Mouse (Mus musculus): ENCODE measurements around the gene Amt. TPM values are rescaled to one million over a fixed set of nuclear protein-coding genes. Genes with fewer than 3 reads are reported as not detected.

Amt gene
- polyA plus RNA-seq, 1 experiment from 2014 or later, result 23.1 TPM

DNA sequence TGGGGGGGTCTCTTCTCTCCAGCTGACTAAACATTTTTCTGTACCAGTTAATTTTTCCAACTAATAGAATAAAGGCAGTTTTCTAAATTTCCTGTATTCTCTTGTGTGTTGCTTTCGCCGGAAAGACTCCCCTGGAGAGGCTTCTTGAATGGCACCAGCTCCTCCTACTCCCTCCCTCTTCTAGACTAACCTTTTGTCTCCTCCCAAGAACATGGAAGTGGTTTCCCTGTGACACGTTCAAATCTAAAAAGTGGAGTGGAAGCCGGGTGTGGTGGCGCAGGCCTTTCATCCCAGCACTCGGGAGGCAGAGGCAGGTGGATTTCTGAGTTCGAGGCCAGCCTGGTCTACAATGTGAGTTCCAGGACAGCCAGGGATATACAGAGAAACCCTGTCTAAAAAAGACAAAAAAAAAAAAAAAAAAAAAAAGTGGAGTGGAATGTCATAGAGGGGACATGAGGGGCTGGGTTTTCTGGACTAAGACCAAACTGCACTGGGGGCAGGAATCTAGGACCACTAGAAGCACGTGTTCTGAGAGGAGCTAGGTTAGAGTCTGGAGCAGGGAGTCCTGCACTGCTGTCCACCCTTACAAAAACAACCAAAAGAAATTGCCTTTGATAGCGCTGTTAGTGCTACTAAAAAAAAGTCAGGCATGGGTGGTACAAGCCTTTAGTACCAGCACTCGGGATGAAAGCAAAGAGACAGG is 41.3 kb downstream of the Amt start:
- no peak for DNase-seq (ENCODE audit: low spot score)
- peaks cover 30% of the 10 kb centered on the region for H3K4me1 ChIP-seq
- peak overlapping the region; percentile 94 for H3K27ac ChIP-seq
- H3K36me3 ChIP-seq, result peaks cover 50% of the 10 kb centered on the region
- no peaks in the 10 kb centered on the region for H3K9me3 ChIP-seq (replicated peaks)
- WGBS, result 79% methylated on average over 10 of the region's 10 CpGs
- no peaks in the 10 kb centered on the region for H3K27me3 ChIP-seq (ENCODE audit: low read depth, poor library complexity, severe bottlenecking)
- peak overlapping the region; percentile 64 for H3K4me3 ChIP-seq

DNA sequence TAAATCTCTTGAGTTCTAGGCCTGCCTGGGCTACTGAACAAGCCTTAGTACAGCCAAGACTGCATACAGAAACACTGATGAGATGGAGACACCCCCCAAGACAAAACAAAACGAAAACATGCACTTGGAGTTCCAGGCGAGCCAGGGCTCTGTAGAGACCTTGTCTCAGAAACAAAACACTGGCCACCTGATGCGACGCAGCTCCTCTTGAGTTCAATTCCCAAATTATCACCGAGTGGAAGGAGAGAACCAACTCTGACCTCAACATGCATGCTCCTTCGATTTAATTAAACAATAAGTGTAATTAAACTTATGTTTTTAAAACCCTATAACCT is 41.9 kb downstream of the Amt start:
- DNase-seq (ENCODE audit: low spot score), result peak; percentile 34
- H3K4me1 ChIP-seq, result peaks cover 30% of the 10 kb centered on the region
- peak overlapping the region; percentile 94 for H3K27ac ChIP-seq
- H3K4me3 ChIP-seq, result peak overlapping the region; percentile 64
- peaks cover 45% of the 10 kb centered on the region for H3K36me3 ChIP-seq
- no peaks in the 10 kb centered on the region for H3K9me3 ChIP-seq (replicated peaks)
- no peaks in the 10 kb centered on the region for H3K27me3 ChIP-seq (ENCODE audit: low read depth, poor library complexity, severe bottlenecking)
- 38% methylated on average over 6 of the region's 6 CpGs for WGBS

DNA sequence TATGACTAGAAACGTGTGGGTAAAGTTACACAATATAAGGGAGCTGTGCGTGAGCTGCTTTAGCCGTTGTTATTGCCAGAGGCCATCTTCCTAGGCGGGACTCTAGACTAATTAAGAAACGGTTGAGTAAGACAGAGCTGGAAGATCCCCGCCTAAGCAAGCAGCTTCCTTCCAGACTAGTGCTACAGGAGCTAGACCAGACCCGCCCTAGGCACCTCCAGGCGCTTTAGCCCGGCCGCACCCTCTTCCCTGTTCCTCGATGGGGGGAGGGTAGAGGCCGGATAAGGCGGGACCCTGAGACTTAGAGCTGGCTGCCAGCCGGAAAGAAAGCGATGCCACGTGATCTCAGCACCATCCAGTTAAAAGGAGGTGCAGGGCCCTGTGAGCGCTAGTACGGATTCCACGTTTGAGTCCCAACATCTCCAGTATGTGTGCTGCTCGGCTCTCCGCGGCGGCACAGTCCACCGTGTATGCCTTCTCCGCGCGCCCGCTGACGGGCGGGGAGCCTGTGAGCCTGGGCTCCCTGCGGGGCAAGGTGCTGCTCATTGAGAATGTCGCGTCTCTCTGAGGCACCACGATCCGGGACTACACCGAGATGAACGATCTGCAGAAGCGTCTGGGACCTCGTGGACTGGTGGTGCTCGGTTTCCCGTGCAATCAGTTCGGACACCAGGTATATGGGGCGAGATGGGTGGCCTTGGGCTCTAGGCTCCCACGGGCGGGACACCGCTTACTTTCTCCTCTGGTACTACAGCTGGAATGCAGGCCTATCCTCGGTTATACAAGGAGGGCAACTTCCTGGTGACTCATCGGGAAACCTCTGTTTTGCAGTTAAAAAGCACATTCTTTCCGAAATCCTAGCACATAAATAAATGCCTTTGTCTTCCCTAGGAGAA is 42.5 kb downstream of the Amt start, which contains the start of gene Gpx1:
Gene Gpx1, plus strand, starts transcription at position 18 of the 896 bp plus-strand sequence.
- Histone ChIP-seq H3K4me3 (peak within 1 kb of the TSS; percentile 64), H3K4me1 (peaks cover 30% of the 10 kb centered on the region), H3K9me3 (replicated peaks) (no peaks in the 10 kb centered on the region), H3K27ac (peak within 1 kb of the TSS; percentile 94), H3K27me3 (ENCODE audit: low read depth, poor library complexity, severe bottlenecking) (no peaks in the 10 kb centered on the region), H3K36me3 (peaks cover 39% of the 10 kb centered on the region)
- DNase-seq (ENCODE audit: low spot score), result peak; percentile 92
- WGBS, result under 1% methylated on average over 49 of the region's 49 CpGs

DNA sequence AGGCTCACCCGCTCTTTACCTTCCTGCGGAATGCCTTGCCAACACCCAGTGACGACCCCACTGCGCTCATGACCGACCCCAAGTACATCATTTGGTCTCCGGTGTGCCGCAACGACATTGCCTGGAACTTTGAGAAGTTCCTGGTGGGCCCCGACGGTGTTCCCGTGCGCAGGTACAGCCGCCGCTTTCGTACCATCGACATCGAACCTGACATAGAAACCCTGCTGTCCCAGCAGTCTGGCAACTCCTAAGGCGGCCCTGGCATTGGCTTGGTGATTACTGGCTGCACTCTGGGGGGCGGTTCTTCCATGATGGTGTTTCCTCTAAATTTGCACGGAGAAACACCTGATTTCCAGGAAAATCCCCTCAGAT is 43.2 kb downstream of the Amt start:
- Histone ChIP-seq H3K9me3 (replicated peaks) (no peaks in the 10 kb centered on the region), H3K4me3 (peak overlapping the region; percentile 64), H3K27me3 (ENCODE audit: low read depth, poor library complexity, severe bottlenecking) (no peaks in the 10 kb centered on the region), H3K36me3 (peaks cover 31% of the 10 kb centered on the region), H3K4me1 (peaks cover 30% of the 10 kb centered on the region), H3K27ac (peak overlapping the region; percentile 94)
- WGBS, result 13% methylated on average over 20 of the region's 20 CpGs
- DNase-seq (ENCODE audit: low spot score), result peak; percentile 45

DNA sequence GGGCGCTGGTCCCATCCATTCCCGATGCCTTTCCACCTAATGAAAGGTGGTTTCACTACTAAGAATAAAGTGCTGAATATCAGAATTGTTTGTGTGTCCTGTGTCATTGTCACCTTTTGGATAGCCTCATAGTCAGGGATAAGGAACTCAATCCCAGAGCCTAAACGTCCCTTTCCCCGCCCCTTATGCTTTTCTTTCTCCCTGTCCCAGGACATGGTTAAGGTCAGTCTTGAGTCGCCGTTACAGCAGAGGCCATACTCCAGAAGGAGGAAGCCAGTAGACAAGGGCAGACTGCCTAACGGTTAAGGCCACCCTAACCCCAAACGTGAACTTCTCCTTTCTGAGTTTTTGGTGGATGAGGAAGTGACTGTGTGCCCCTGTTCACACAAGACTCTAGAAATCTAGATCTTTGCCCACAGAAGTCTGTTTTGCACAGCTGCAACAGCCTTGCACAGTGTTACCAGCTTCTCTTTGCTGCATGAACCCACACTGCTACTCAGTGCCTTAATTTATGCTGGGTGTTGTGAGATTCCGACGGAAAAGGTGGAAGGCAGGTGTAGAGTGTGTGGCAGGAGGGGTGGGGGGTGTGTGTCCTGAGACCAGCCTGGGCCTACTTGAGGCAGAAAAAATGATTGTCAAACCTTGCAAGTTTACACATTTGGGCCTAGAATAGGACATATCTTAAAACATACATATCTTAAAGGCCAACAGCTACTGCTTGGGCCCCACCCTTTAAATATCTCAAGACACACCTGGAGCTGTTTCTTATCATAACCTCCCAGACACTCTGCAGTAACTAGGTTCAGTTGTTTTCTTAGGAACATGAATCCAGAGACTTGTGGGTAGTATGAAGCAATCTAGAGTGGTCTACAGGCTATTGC is 43.8 kb downstream of the Amt start:
- Histone ChIP-seq H3K27me3 (ENCODE audit: low read depth, poor library complexity, severe bottlenecking) (no peaks in the 10 kb centered on the region), H3K36me3 (peaks cover 25% of the 10 kb centered on the region), H3K4me1 (peaks cover 30% of the 10 kb centered on the region), H3K9me3 (replicated peaks) (no peaks in the 10 kb centered on the region), H3K27ac (peak overlapping the region; percentile 94), H3K4me3 (peak overlapping the region; percentile 64)
- WGBS, result 77% methylated on average over 10 of the region's 10 CpGs
- no peak for DNase-seq (ENCODE audit: low spot score)

DNA sequence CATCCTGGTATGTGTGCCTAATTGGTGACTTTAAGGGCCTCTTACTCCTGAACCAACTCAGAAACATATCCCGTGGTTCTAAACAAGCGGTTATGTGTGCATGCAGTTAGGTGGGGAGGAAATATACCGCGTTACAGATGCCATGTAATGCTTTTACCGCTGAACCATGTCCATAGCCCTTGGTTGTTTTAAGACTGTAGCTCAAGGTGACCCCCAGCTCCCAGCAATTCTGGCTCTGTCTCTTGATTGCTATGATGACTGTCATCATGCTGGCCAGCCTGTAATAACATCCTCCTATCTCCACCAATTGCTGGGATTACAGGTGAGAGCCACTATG is 44.5 kb downstream of the Amt start:
- peaks cover 19% of the 10 kb centered on the region for H3K36me3 ChIP-seq
- no peak overlapping the region for H3K4me3 ChIP-seq
- no peak overlapping the region for H3K27ac ChIP-seq
- H3K27me3 ChIP-seq (ENCODE audit: low read depth, poor library complexity, severe bottlenecking), result no peaks in the 10 kb centered on the region
- no peaks in the 10 kb centered on the region for H3K9me3 ChIP-seq (replicated peaks)
- DNase-seq (ENCODE audit: low spot score), result no peak
- peaks cover 30% of the 10 kb centered on the region for H3K4me1 ChIP-seq
- WGBS, result 92% methylated on average over 5 of the region's 5 CpGs

DNA sequence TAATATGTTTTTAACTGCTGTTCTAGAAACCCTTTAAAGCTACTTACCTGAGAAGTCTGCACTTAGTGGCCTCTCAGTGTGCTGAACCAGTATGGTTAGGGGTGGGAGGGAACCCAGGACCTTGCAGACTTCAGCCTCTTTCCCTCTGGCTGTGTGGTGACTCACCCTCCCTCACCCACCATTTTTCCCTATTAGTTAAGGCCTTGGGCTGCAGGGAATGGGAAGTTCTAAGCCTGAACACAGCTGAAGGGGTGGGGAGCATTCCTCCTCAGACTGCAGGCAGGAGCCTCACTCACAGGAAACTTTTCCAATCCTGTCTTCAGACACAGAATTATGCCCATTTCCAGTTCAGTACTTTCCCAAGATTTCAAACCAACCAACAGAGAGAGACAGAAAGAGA is 45.1 kb downstream of the Amt start:
- peaks cover 33% of the 10 kb centered on the region for H3K4me1 ChIP-seq
- no peak overlapping the region for H3K4me3 ChIP-seq
- peaks cover 16% of the 10 kb centered on the region for H3K36me3 ChIP-seq
- DNase-seq (ENCODE audit: low spot score), result no peak
- H3K9me3 ChIP-seq (replicated peaks), result no peaks in the 10 kb centered on the region
- H3K27me3 ChIP-seq (ENCODE audit: low read depth, poor library complexity, severe bottlenecking), result no peaks in the 10 kb centered on the region
- H3K27ac ChIP-seq, result 0 out of 2 replicates have a peak overlapping the region, but pooled peaks have one; percentile 48

DNA sequence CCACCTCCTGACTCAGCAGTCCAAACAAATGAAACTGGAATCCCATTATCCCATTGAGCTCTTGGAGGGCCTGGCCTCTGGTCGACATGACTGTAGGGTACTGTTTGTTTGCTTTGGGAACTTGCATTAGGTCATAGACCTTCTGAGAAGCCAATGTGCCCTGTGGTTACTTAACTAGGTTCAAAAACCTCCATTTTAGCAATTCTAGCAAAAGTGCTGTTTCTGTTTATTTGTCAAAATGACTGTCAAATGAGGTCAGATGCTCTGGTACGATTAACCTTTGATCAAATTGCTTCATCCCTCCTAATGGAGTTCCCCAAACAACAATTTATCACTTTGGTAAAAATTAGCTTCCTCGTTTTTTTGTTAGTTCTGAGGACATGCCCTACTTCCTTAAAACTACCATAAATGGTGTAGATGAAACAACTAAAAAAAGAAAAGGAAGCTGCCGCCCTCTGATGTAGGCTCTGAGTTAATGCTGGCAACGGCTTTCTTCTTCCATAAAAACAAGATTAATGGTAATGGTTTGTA is 45.7 kb downstream of the Amt start:
- H3K9me3 ChIP-seq (replicated peaks), result no peaks in the 10 kb centered on the region
- 41% methylated on average over 5 of the region's 5 CpGs for WGBS

DNA sequence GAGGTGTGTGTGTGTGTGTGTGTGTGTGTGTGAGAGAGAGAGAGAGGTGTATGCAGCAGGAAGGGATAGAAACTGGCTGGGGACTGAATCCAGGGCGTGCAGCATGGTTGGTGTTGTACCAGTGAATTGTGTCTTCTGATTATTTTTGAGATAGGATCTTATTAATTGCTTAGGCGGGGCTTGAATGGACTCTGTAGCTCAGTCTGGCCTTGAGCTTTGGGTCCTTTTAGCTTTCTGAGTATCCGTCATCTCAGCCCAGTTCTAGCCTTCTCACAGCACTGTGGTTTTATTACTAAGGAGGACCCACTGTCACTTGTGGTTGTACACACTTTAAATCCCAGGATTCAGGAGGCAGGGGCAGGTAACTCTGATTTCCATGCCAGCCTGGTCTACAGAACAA is 46.7 kb downstream of the Amt start:
- Histone ChIP-seq H3K36me3 (peaks cover 7% of the 10 kb centered on the region; the same call in 1 of the 2 replicates), H3K27ac (no peak overlapping the region), H3K4me3 (no peak overlapping the region), H3K27me3 (ENCODE audit: low read depth, poor library complexity, severe bottlenecking) (no peaks in the 10 kb centered on the region), H3K9me3 (replicated peaks) (no peaks in the 10 kb centered on the region), H3K4me1 (peaks cover 33% of the 10 kb centered on the region)
- 93% methylated on average over 3 of the region's 3 CpGs for WGBS
- DNase-seq (ENCODE audit: low spot score), result no peak

More for the DNA sequence above, 45.7 kb downstream of the Amt start:
- H3K4me1 ChIP-seq, result peaks cover 35% of the 10 kb centered on the region
- H3K36me3 ChIP-seq, result peaks cover 16% of the 10 kb centered on the region
- H3K4me3 ChIP-seq, result no peak overlapping the region
- H3K27ac ChIP-seq, result 0 out of 2 replicates have a peak overlapping the region, but pooled peaks have one; percentile 48
- no peaks in the 10 kb centered on the region for H3K27me3 ChIP-seq (ENCODE audit: low read depth, poor library complexity, severe bottlenecking)
- no peak for DNase-seq (ENCODE audit: low spot score)

DNA sequence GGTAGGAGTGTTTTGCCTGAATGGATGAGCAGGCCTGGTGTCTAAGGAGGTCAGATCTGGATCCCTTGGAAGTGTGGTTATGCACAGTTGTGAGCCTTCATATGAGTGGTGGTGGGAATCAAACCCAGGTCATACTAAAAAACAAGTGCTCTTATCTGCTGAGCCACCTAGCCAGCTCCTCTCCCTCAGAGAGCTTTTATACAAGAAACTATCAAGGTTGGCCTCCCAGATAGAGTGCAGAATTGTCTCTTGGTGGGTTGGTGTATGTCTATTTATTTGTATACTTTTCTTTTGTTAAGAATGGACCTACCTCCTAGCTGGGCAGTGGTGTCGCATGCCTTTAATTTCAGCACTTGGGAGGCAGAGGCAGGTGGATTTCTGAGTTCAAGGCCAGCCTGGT is 47.2 kb downstream of the Amt start:
- DNase-seq (ENCODE audit: low spot score), result no peak
- Histone ChIP-seq H3K4me3 (no peak overlapping the region), H3K27ac (no peak overlapping the region), H3K27me3 (ENCODE audit: low read depth, poor library complexity, severe bottlenecking) (no peaks in the 10 kb centered on the region), H3K36me3 (peaks cover 4% of the 10 kb centered on the region; the same call in 1 of the 2 replicates), H3K4me1 (peaks cover 34% of the 10 kb centered on the region), H3K9me3 (replicated peaks) (no peaks in the 10 kb centered on the region)
- 93% methylated on average over 1 of the region's 1 CpGs for WGBS

DNA sequence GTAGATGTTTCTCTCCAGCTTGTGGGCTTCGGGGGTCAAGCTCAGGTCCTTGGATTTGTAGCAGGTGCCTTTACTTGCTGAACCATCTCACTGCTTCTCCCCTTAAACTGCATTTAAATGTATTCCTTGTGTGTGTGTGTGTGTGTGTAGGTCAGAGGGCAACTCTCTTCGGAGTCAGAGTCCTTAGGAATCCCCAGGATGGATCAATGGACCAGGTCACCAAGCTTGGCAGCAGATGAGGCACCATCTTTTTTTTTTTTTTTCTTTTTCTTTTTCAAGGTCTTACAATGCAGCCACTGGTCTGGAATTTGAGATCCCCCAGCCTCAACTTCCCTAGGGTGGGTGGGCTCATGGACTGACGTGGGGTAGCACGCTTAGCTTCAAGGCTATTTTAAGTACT is 47.8 kb downstream of the Amt start:
- H3K27me3 ChIP-seq (ENCODE audit: low read depth, poor library complexity, severe bottlenecking), result no peaks in the 10 kb centered on the region
- no peak for DNase-seq (ENCODE audit: low spot score)
- peaks cover 37% of the 10 kb centered on the region for H3K4me1 ChIP-seq
- H3K4me3 ChIP-seq, result no peak overlapping the region
- 89% methylated on average over 4 of the region's 4 CpGs for WGBS
- peaks cover 7% of the 10 kb centered on the region for H3K36me3 ChIP-seq
- no peak overlapping the region for H3K27ac ChIP-seq
- H3K9me3 ChIP-seq (replicated peaks), result no peaks in the 10 kb centered on the region

DNA sequence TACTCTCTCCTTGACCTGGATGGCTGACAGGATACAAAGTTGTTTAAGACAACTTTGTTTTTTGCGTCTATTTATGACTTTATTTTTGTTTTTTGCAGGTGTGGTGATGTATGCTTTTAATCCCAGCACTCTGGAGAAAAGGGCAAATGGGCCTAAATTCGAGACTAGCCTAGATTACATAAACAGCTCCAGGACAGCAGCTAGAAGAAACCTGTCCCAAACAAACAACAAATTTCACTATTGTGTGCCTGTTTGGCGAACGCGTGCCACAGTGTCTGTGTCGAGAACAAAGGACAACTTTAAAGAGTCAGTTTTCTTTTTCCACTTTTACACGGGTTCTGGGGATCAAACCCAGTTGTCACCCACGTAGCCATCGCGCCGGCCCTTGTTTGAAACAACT is 50.4 kb downstream of the Amt start:
- Histone ChIP-seq H3K4me1 (peaks cover 20% of the 10 kb centered on the region), H3K4me3 (peak overlapping the region; percentile 91), H3K9me3 (replicated peaks) (no peaks in the 10 kb centered on the region), H3K27me3 (ENCODE audit: low read depth, poor library complexity, severe bottlenecking) (no peaks in the 10 kb centered on the region), H3K36me3 (peaks cover 26% of the 10 kb centered on the region), H3K27ac (peak overlapping the region; percentile 94)
- no peak for DNase-seq (ENCODE audit: low spot score)
- 11% methylated on average over 11 of the region's 11 CpGs for WGBS
